Mouse (Mus musculus): ENCODE data around the gene Alkbh6.

The Alkbh6 gene

GRCm38 (mm10) chr7:30308076-30309005, at the start of gene Alkbh6:
Alkbh6 (plus strand) TSS chr7:30308717.
- DNase-seq (ENCODE audit: low read depth, low spot score), result peak; percentile 85

GRCm38 (mm10) chr7:30265041-30265440, 43.5 kb upstream of the Alkbh6 start:
- DNase-seq (ENCODE audit: low read depth, low spot score), result no peak

- no peak for DNase-seq (ENCODE audit: low read depth, low spot score)
These were observed 43.0 kb upstream of the Alkbh6 start for GRCm38 (mm10) chr7:30265531-30265930.

GRCm38 (mm10) chr7:30265935-30266334, 42.6 kb upstream of the Alkbh6 start:
- no peak for DNase-seq (ENCODE audit: low read depth, low spot score)

- DNase-seq (ENCODE audit: low read depth, low spot score), result no peak
These were observed 41.7 kb upstream of the Alkbh6 start for GRCm38 (mm10) chr7:30266780-30267179.

- DNase-seq (ENCODE audit: low read depth, low spot score), result no peak
These were observed 38.9 kb upstream of the Alkbh6 start for GRCm38 (mm10) chr7:30269641-30270040.

- no peak for DNase-seq (ENCODE audit: low read depth, low spot score)
These were observed 34.1 kb upstream of the Alkbh6 start for GRCm38 (mm10) chr7:30274383-30274782.

GRCm38 (mm10) chr7:30278911-30279310, 29.6 kb upstream of the Alkbh6 start:
- no peak for DNase-seq (ENCODE audit: low read depth, low spot score)

GRCm38 (mm10) chr7:30279536-30279935, 29.0 kb upstream of the Alkbh6 start:
- DNase-seq (ENCODE audit: low read depth, low spot score), result no peak

- peak; percentile 89 for DNase-seq (ENCODE audit: low read depth, low spot score)
These were observed 28.4 kb upstream of the Alkbh6 start, which contains the start of the genes Thap8 and Wdr62 for GRCm38 (mm10) chr7:30279951-30280669. Thap8 (plus strand) TSS chr7:30280094. Wdr62 (minus strand) TSS chr7:30280419.

GRCm38 (mm10) chr7:30280670-30281138, 27.8 kb upstream of the Alkbh6 start:
- DNase-seq (ENCODE audit: low read depth, low spot score), result peak; percentile 70

- no peak for DNase-seq (ENCODE audit: low read depth, low spot score)
These were observed 27.0 kb upstream of the Alkbh6 start for GRCm38 (mm10) chr7:30281522-30281921.

- no peak for DNase-seq (ENCODE audit: low read depth, low spot score)
These were observed 25.8 kb upstream of the Alkbh6 start for GRCm38 (mm10) chr7:30282740-30283139.

- no peak for DNase-seq (ENCODE audit: low read depth, low spot score)
These were observed 21.7 kb upstream of the Alkbh6 start for GRCm38 (mm10) chr7:30286701-30287410.

GRCm38 (mm10) chr7:30288046-30288445, 20.5 kb upstream of the Alkbh6 start:
- no peak for DNase-seq (ENCODE audit: low read depth, low spot score)

- DNase-seq (ENCODE audit: low read depth, low spot score), result no peak
These were observed 19.3 kb upstream of the Alkbh6 start for GRCm38 (mm10) chr7:30289071-30289713.

GRCm38 (mm10) chr7:30289714-30290399, 18.7 kb upstream of the Alkbh6 start:
- DNase-seq (ENCODE audit: low read depth, low spot score), result no peak

GRCm38 (mm10) chr7:30291215-30292131, 17.0 kb upstream of the Alkbh6 start, which contains the start of gene Clip3:
Clip3 (plus strand) TSS chr7:30291728.
- peak; percentile 70 for DNase-seq (ENCODE audit: low read depth, low spot score)

- no peak for DNase-seq (ENCODE audit: low read depth, low spot score)
These were observed 14.7 kb upstream of the Alkbh6 start for GRCm38 (mm10) chr7:30293795-30294194.
